Mouse (Mus musculus) adrenal gland, adult 2 months (tissue): ENCODE data around the gene Flt3l. TPM values are rescaled to one million over a fixed set of nuclear protein-coding genes. Genes with fewer than 3 reads are reported as not detected.
"Not testable (repeated sequence)": the region's sequence is repeated elsewhere in the genome, so short reads cannot be mapped to it uniquely, and the experiment has no call there.

Experiments used
- DNase-seq: peaks from one replicate; pipeline ENCODE4 v3.0.0; 2021
- microRNA-seq, 2 experiments: library from miRNA; unstranded; fragments of <30 nt; microRNA quantifications; one replicate each; pipeline ENCODE4 v1.2.0; 2021
- polyA plus RNA-seq: library from polyadenylated mRNA; depleted of rRNA; stranded (reverse); fragments of >200 nt; gene quantifications from 2 replicates; pipeline ENCODE4 v1.2.3, GENCODE M21; 2012; rRNA removed
- total RNA-seq, 2 experiments: library from RNA; stranded (reverse); gene quantifications; 2 replicates each; pipeline ENCODE4 v1.2.3; 2021

Flt3l gene
- total and polyA plus RNA-seq, 3 experiments: 20.5 to 122 (median 25.3) TPM

- DNase-seq: not testable (repeated sequence)
Observed at GRCm38 (mm10) chr7:45095965-45096364, 40.3 kb downstream of the Flt3l start.

GRCm38 (mm10) chr7:45095367-45095766, 40.9 kb downstream of the Flt3l start:
- no peak for DNase-seq

- no peak for DNase-seq
Observed at GRCm38 (mm10) chr7:45094121-45094520, 42.1 kb downstream of the Flt3l start.

- no peak for DNase-seq
Observed at GRCm38 (mm10) chr7:45093516-45093905, 42.7 kb downstream of the Flt3l start.

GRCm38 (mm10) chr7:45092828-45093515, 43.3 kb downstream of the Flt3l start:
- DNase-seq: no peak

- peak; percentile 80 for DNase-seq
Observed at GRCm38 (mm10) chr7:45092048-45092447, 44.2 kb downstream of the Flt3l start, which contains the start of gene Rcn3. Rcn3 (minus strand) TSS chr7:45092221.

- DNase-seq: no peak
Observed at GRCm38 (mm10) chr7:45091001-45091990, 44.9 kb downstream of the Flt3l start.

GRCm38 (mm10) chr7:45090251-45090977, 45.8 kb downstream of the Flt3l start:
- DNase-seq: no peak

GRCm38 (mm10) chr7:45088597-45088996, 47.6 kb downstream of the Flt3l start:
- no peak for DNase-seq

- no peak for DNase-seq
Observed at GRCm38 (mm10) chr7:45086084-45086483, 50.1 kb downstream of the Flt3l start.

GRCm38 (mm10) chr7:45083300-45083890, 52.8 kb downstream of the Flt3l start:
- DNase-seq: no peak

- DNase-seq: no peak
Observed at GRCm38 (mm10) chr7:45082401-45083299, 53.6 kb downstream of the Flt3l start.

- no peak for DNase-seq
Observed at GRCm38 (mm10) chr7:45081016-45081415, 55.2 kb downstream of the Flt3l start.

GRCm38 (mm10) chr7:45079856-45080255, 56.4 kb downstream of the Flt3l start:
- DNase-seq: peak; percentile 90

Small RNAs within 50 kb of the gene (microRNA-seq; reads per million reads assigned to microRNA genes)
- gene Mir150: 774 to 869 reads per million in 2 experiments
- 36.7 to 70.3 reads per million in 2 experiments for gene Mir5121
- 0 reads per million in 2 experiments for gene Mir7055

Other genes with a start within 250 kb of the Flt3l start
Only the 30 nearest of the 33 such genes appear.
- gene Ap2a1, start 206.9 kb downstream of the Flt3l start, total RNA-seq: 100 to 1,000 TPM in 1 of 2 experiments, 10 to 100 TPM in 1; 86.3 to 105 TPM
- gene Ap2a1, start 206.9 kb downstream of the Flt3l start, polyA plus RNA-seq: 119 and 121 TPM in 2 replicates
- not detected for gene Tsks, start 193.2 kb downstream of the Flt3l start, total RNA-seq
- 0.13 and 0.31 TPM in 2 replicates for gene Tsks, start 193.2 kb downstream of the Flt3l start, polyA plus RNA-seq
- gene Cpt1c, start 161.6 kb downstream of the Flt3l start, total RNA-seq: 10 to 100 TPM in 1 of 2 experiments, 1 to 10 TPM in 1; 7.3 to 13.5 TPM
- 29.6 and 37.5 TPM in 2 replicates for gene Cpt1c, start 161.6 kb downstream of the Flt3l start, polyA plus RNA-seq
- gene Prmt1, start 149.9 kb downstream of the Flt3l start, total RNA-seq: 100 to 1,000 TPM; 166 to 234 TPM
- gene Prmt1, start 149.9 kb downstream of the Flt3l start, polyA plus RNA-seq: 101 and 122 TPM in 2 replicates
- 100 to 1,000 TPM; 105 to 130 TPM for gene Irf3, start 138.8 kb downstream of the Flt3l start, total RNA-seq
- 93.3 and 98.1 TPM in 2 replicates for gene Irf3, start 138.8 kb downstream of the Flt3l start, polyA plus RNA-seq
- 10 to 100 TPM; 20.1 to 20.3 TPM for gene Bcl2l12, start 137.7 kb downstream of the Flt3l start, total RNA-seq
- 40.4 and 50.3 TPM in 2 replicates for gene Bcl2l12, start 137.7 kb downstream of the Flt3l start, polyA plus RNA-seq
- gene Scaf1, start 120.1 kb downstream of the Flt3l start, total RNA-seq: 10 to 100 TPM; 72.0 to 83.7 TPM
- gene Scaf1, start 120.1 kb downstream of the Flt3l start, polyA plus RNA-seq: 117 and 121 TPM in 2 replicates
- gene Rras, start 118.5 kb downstream of the Flt3l start, total RNA-seq: 100 to 1,000 TPM in 1 of 2 experiments, 10 to 100 TPM in 1; 93.7 to 118 TPM
- 161 and 176 TPM in 2 replicates for gene Rras, start 118.5 kb downstream of the Flt3l start, polyA plus RNA-seq
- gene Prr12, start 83.6 kb downstream of the Flt3l start, total RNA-seq: 10 to 100 TPM; 40.2 to 49.7 TPM
- 17.7 and 21.3 TPM in 2 replicates for gene Prr12, start 83.6 kb downstream of the Flt3l start, polyA plus RNA-seq
- gene Nosip, start 74.0 kb downstream of the Flt3l start, total RNA-seq: 10 to 100 TPM; 40.2 to 58.1 TPM
- gene Nosip, start 74.0 kb downstream of the Flt3l start, polyA plus RNA-seq: 89.9 and 97.9 TPM in 2 replicates
- gene Prrg2, start 73.8 kb downstream of the Flt3l start, total RNA-seq: 10 to 100 TPM; 20.9 to 21.9 TPM
- gene Prrg2, start 73.8 kb downstream of the Flt3l start, polyA plus RNA-seq: 70.3 and 85.2 TPM in 2 replicates
- 10 to 100 TPM; 26.5 to 50.3 TPM for gene Rcn3, start 44.2 kb downstream of the Flt3l start, total RNA-seq
- 93.3 and 104 TPM in 2 replicates for gene Rcn3, start 44.2 kb downstream of the Flt3l start, polyA plus RNA-seq
- 100 to 1,000 TPM in 1 of 2 experiments, 10 to 100 TPM in 1; 84.8 to 154 TPM for gene Fcgrt, start 32.6 kb downstream of the Flt3l start, total RNA-seq
- 186 and 187 TPM in 2 replicates for gene Fcgrt, start 32.6 kb downstream of the Flt3l start, polyA plus RNA-seq
- gene Rps11, start 12.0 kb downstream of the Flt3l start, total RNA-seq: 1,000 to 10,000 TPM; 1,290 to 1,478 TPM
- gene Rps11, start 12.0 kb downstream of the Flt3l start, polyA plus RNA-seq: 60.0 and 80.0 TPM in 2 replicates
- gene Rpl13a, start 7.7 kb downstream of the Flt3l start, total RNA-seq: 1,000 to 10,000 TPM; 1,285 to 1,750 TPM
- gene Rpl13a, start 7.7 kb downstream of the Flt3l start, polyA plus RNA-seq: 476 and 515 TPM in 2 replicates
- not detected for gene Gm45713, start 201 bp downstream of the Flt3l start, total RNA-seq
- gene Gm45713, start 201 bp downstream of the Flt3l start, polyA plus RNA-seq: 6.3 and 7.4 TPM in 2 replicates
- 10 to 100 TPM; 52.2 to 69.2 TPM for gene Pih1d1, start 17.9 kb upstream of the Flt3l start, total RNA-seq
- gene Pih1d1, start 17.9 kb upstream of the Flt3l start, polyA plus RNA-seq: 46.1 and 50.8 TPM in 2 replicates
- gene Aldh16a1, start 18.2 kb upstream of the Flt3l start, total RNA-seq: 10 to 100 TPM; 81.3 to 92.6 TPM
- gene Aldh16a1, start 18.2 kb upstream of the Flt3l start, polyA plus RNA-seq: 84.4 and 86.6 TPM in 2 replicates
- gene Slc17a7, start 27.5 kb upstream of the Flt3l start, total RNA-seq: under 1 TPM; 0.14 to 0.35 TPM
- 0.10 and 0.11 TPM in 2 replicates for gene Slc17a7, start 27.5 kb upstream of the Flt3l start, polyA plus RNA-seq
- not detected for gene Gfy, start 43.1 kb upstream of the Flt3l start, total RNA-seq
- not detected in 2 replicates for gene Gfy, start 43.1 kb upstream of the Flt3l start, polyA plus RNA-seq
- gene Pth2, start 44.6 kb upstream of the Flt3l start, total RNA-seq: not detected
- not detected in 2 replicates for gene Pth2, start 44.6 kb upstream of the Flt3l start, polyA plus RNA-seq
- under 1 TPM in 1 of 2 experiments, not detected in 1; 0.14 TPM for gene Ccdc155, start 68.5 kb upstream of the Flt3l start, total RNA-seq
- 0.30 TPM in 2 replicates for gene Ccdc155, start 68.5 kb upstream of the Flt3l start, polyA plus RNA-seq
- gene Dkkl1, start 75.7 kb upstream of the Flt3l start, total RNA-seq: not detected
- gene Dkkl1, start 75.7 kb upstream of the Flt3l start, polyA plus RNA-seq: not detected in 2 replicates
- gene Tead2, start 79.3 kb upstream of the Flt3l start, total RNA-seq: 1 to 10 TPM; 8.3 to 9.2 TPM
- gene Tead2, start 79.3 kb upstream of the Flt3l start, polyA plus RNA-seq: 12.4 and 12.6 TPM in 2 replicates
- 1 to 10 TPM; 2.9 to 5.2 TPM for gene Cd37, start 102.7 kb upstream of the Flt3l start, total RNA-seq
- 10.9 and 14.3 TPM in 2 replicates for gene Cd37, start 102.7 kb upstream of the Flt3l start, polyA plus RNA-seq
- gene Slc6a16, start 104.7 kb upstream of the Flt3l start, total RNA-seq: not detected
- gene Slc6a16, start 104.7 kb upstream of the Flt3l start, polyA plus RNA-seq: 0.04 TPM in 1 of 2 replicates, not detected in the other
- gene Slc6a21, start 141.1 kb upstream of the Flt3l start, total RNA-seq: not detected
- gene Slc6a21, start 141.1 kb upstream of the Flt3l start, polyA plus RNA-seq: not detected in 2 replicates
- 1 to 10 TPM; 5.2 to 9.4 TPM for gene Trpm4, start 197.3 kb upstream of the Flt3l start, total RNA-seq
- gene Trpm4, start 197.3 kb upstream of the Flt3l start, polyA plus RNA-seq: 8.8 and 11.2 TPM in 2 replicates
- gene Hrc, start 198.9 kb upstream of the Flt3l start, total RNA-seq: under 1 TPM in 1 of 2 experiments, not detected in 1; 0.23 TPM
- gene Hrc, start 198.9 kb upstream of the Flt3l start, polyA plus RNA-seq: 0.18 TPM in 1 of 2 replicates, not detected in the other
- 1 to 10 TPM; 1.1 to 2.8 TPM for gene Ppfia3, start 230.6 kb upstream of the Flt3l start, total RNA-seq
- gene Ppfia3, start 230.6 kb upstream of the Flt3l start, polyA plus RNA-seq: 4.3 and 4.7 TPM in 2 replicates